Mouse (Mus musculus): Measurements from ENCODE around the gene Vmn2r61. TPM values are rescaled to one million over a fixed set of nuclear protein-coding genes. Genes with fewer than 3 reads are reported as not detected.

Vmn2r61 gene
- polyA plus RNA-seq (2014; fragmentation: Nextera tagmentation; extraction: Ambion mirVana), result not detected in 2 replicates

GRCm38 (mm10) chr7:42259753-42260152 lies at the start of gene Vmn2r61:
Gene Vmn2r61 (plus strand): TSS chr7:42260053.
- H3K4me2 ChIP-seq (ENCODE audit: low read length), result no peak within 1 kb of the TSS
- H3K27me3 ChIP-seq (replicated peaks; ENCODE audit: control insufficient read depth, insufficient read depth, low read length), result no peaks in the 10 kb centered on the region
- WGBS, result 84% methylated on average over 1 of the region's 1 CpGs
- ATAC-seq (replicated peaks; ENCODE audit: low FRiP score, low TSS enrichment, low read depth) (no peak), DNase-seq (ENCODE audit: low spot score) (no peak)
- H3K9ac ChIP-seq (ENCODE audit: low read length), result no peak within 1 kb of the TSS
- H3K36me3 ChIP-seq (ENCODE audit: control insufficient read depth, insufficient read depth, low read length), result no peaks in the 10 kb centered on the region
- H3K4me1 ChIP-seq (replicated peaks; ENCODE audit: control insufficient read depth, insufficient read depth, low read length), result no peaks in the 10 kb centered on the region
- no peak within 1 kb of the TSS for H3K27ac ChIP-seq (ENCODE audit: low read depth)
- H3K4me3 ChIP-seq (ENCODE audit: low read depth, low read length), result no peak within 1 kb of the TSS
- H3K9me3 ChIP-seq (ENCODE audit: control insufficient read depth, low read length), result no peaks in the 10 kb centered on the region

Other genes starting within 250 kb of the Vmn2r61 start
- not detected in 2 replicates for gene Vmn2r59, start 201.0 kb upstream of the Vmn2r61 start, polyA plus RNA-seq (2014; fragmentation: Nextera tagmentation; extraction: Ambion mirVana)
- gene Vmn2r60, start 152.3 kb upstream of the Vmn2r61 start, polyA plus RNA-seq (2014; fragmentation: Nextera tagmentation; extraction: Ambion mirVana), result not detected in 2 replicates
- gene 4933421I07Rik, start 188.1 kb downstream of the Vmn2r61 start, polyA plus RNA-seq (2014; fragmentation: Nextera tagmentation; extraction: Ambion mirVana), result not detected in 2 replicates
- 10.6 and 12.8 TPM in 2 replicates for gene Zfp141, start 245.7 kb downstream of the Vmn2r61 start, polyA plus RNA-seq (2014; fragmentation: Nextera tagmentation; extraction: Ambion mirVana)